Mouse (Mus musculus): Measurements from ENCODE around the gene Ppargc1a. TPM values are rescaled to one million over a fixed set of nuclear protein-coding genes. Genes with fewer than 3 reads are reported as not detected.
A peak's percentile ranks its signal among the peaks of the same experiment; 100 is the strongest.

The Ppargc1a gene
- polyA plus RNA-seq, 1 experiment from 2014 or later, result 15.8 TPM

DNA sequence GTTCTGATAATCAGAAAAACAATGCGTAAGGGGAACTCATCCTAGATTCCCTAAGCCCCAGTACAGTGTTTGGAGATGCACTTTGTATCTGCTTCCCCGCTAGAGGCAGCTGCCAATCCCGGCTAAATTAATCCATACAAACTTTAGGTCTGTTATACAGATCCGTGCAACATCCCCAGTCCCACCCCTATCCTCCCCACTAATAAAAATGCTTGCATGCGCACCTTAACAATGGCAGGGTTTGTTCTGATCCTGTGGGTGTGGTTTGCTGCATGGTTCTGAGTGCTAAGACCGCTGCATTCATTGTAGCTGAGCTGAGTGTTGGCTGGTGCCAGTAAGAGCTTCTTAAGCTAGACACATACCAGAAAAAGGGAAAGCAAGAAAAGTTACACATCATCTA is 72.1 kb downstream of the Ppargc1a start:
- WGBS, result 55% methylated on average over 6 of the region's 6 CpGs
- Histone ChIP-seq H3K4me1 (ENCODE audit: control insufficient read depth, insufficient read depth, low read length) (no peaks in the 10 kb centered on the region), H3K4me2 (replicated peaks; ENCODE audit: low read depth, low read length) (peak overlapping the region; percentile 39), H3K27me3 (ENCODE audit: control insufficient read depth, insufficient read depth, low read length) (no peaks in the 10 kb centered on the region), H3K9me3 (ENCODE audit: control insufficient read depth, low read length) (no peaks in the 10 kb centered on the region), H3K9ac (ENCODE audit: low read depth, low read length) (no peak overlapping the region), H3K27ac (ENCODE audit: low read depth, low read length) (no peak overlapping the region), H3K36me3 (ENCODE audit: control insufficient read depth, insufficient read depth, low read length) (no peaks in the 10 kb centered on the region), H3K4me3 (ENCODE audit: low read length) (no peak overlapping the region; the same call in 1 of the 2 replicates)
- ATAC-seq (ENCODE audit: low FRiP score, low TSS enrichment), result no peak

DNA sequence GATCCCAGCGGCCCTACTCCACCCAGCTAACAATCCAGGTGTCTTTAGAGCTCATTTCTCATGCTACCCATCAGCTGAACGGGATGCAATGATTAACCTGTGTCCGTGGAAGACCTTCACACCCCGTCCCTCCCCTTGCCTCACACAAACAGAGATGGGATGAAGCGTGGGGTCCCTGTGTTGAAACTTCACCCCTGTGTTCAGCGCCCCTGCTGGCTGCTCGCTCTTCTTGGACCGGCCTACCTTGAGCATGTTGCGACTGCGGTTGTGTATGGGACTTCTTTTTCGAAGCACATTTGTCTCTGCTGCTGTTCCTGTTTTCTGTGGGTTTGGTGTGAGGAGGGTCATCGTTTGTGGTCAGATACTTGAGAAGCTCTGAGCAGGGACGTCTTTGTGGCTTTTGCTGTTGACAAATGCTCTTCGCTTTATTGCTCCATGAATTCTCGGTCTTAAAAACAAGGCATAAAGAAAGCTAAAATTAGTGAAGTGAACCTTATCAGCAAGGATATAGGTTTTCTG is 73.1 kb downstream of the Ppargc1a start:
- H3K4me1 ChIP-seq (ENCODE audit: control insufficient read depth, insufficient read depth, low read length), result no peaks in the 10 kb centered on the region

GRCm38 (mm10) chr5:51483768-51484167 is 83.8 kb downstream of the Ppargc1a start:
- Histone ChIP-seq H3K9me3 (ENCODE audit: control insufficient read depth, low read length) (no peaks in the 10 kb centered on the region), H3K36me3 (ENCODE audit: control insufficient read depth, insufficient read depth, low read length) (no peaks in the 10 kb centered on the region), H3K4me2 (replicated peaks; ENCODE audit: low read depth, low read length) (no peak overlapping the region), H3K4me1 (ENCODE audit: control insufficient read depth, insufficient read depth, low read length) (peaks cover 4% of the 10 kb centered on the region; the same call in 1 of the 2 replicates), H3K27ac (ENCODE audit: low read depth, low read length) (no peak overlapping the region), H3K4me3 (ENCODE audit: low read length) (no peak overlapping the region), H3K27me3 (ENCODE audit: control insufficient read depth, insufficient read depth, low read length) (no peaks in the 10 kb centered on the region), H3K9ac (ENCODE audit: low read depth, low read length) (no peak overlapping the region)
- ATAC-seq (ENCODE audit: low FRiP score, low TSS enrichment), result no peak
- 68% methylated on average over 1 of the region's 1 CpGs for WGBS

More for the DNA sequence above, 73.1 kb downstream of the Ppargc1a start:
- Histone ChIP-seq H3K27me3 (ENCODE audit: control insufficient read depth, insufficient read depth, low read length) (no peaks in the 10 kb centered on the region), H3K27ac (ENCODE audit: low read depth, low read length) (no peak overlapping the region), H3K4me3 (ENCODE audit: low read length) (no peak overlapping the region), H3K9me3 (ENCODE audit: control insufficient read depth, low read length) (no peaks in the 10 kb centered on the region), H3K4me2 (replicated peaks; ENCODE audit: low read depth, low read length) (peak overlapping the region; percentile 39; the same call in 1 of the 2 replicates), H3K9ac (ENCODE audit: low read depth, low read length) (no peak overlapping the region), H3K36me3 (ENCODE audit: control insufficient read depth, insufficient read depth, low read length) (no peaks in the 10 kb centered on the region)
- ATAC-seq (ENCODE audit: low FRiP score, low TSS enrichment), result peak; percentile 64; the same call in 1 of the 2 replicates
- WGBS, result 48% methylated on average over 15 of the region's 15 CpGs

- Histone ChIP-seq H3K9ac (ENCODE audit: low read depth, low read length) (no peak overlapping the region), H3K27ac (ENCODE audit: low read depth, low read length) (no peak overlapping the region), H3K4me3 (ENCODE audit: low read length) (no peak overlapping the region), H3K4me2 (replicated peaks; ENCODE audit: low read depth, low read length) (no peak overlapping the region), H3K9me3 (ENCODE audit: control insufficient read depth, low read length) (no peaks in the 10 kb centered on the region), H3K36me3 (ENCODE audit: control insufficient read depth, insufficient read depth, low read length) (no peaks in the 10 kb centered on the region), H3K27me3 (ENCODE audit: control insufficient read depth, insufficient read depth, low read length) (no peaks in the 10 kb centered on the region), H3K4me1 (ENCODE audit: control insufficient read depth, insufficient read depth, low read length) (peaks cover 4% of the 10 kb centered on the region; the same call in 1 of the 2 replicates)
- no peak for ATAC-seq (ENCODE audit: low FRiP score, low TSS enrichment)
These were observed 87.7 kb downstream of the Ppargc1a start for GRCm38 (mm10) chr5:51479859-51480258.

- H3K4me3 ChIP-seq (ENCODE audit: low read length), result no peak overlapping the region
- 30% methylated on average over 2 of the region's 2 CpGs for WGBS
These were observed 88.1 kb downstream of the Ppargc1a start for GRCm38 (mm10) chr5:51479456-51479855.

GRCm38 (mm10) chr5:51478319-51478994 is 89.1 kb downstream of the Ppargc1a start:
- ATAC-seq (ENCODE audit: low FRiP score, low TSS enrichment), result peak; percentile 94
- Histone ChIP-seq H3K27me3 (ENCODE audit: control insufficient read depth, insufficient read depth, low read length) (no peaks in the 10 kb centered on the region), H3K36me3 (ENCODE audit: control insufficient read depth, insufficient read depth, low read length) (no peaks in the 10 kb centered on the region), H3K9me3 (ENCODE audit: control insufficient read depth, low read length) (no peaks in the 10 kb centered on the region), H3K9ac (ENCODE audit: low read depth, low read length) (no peak overlapping the region), H3K4me3 (ENCODE audit: low read length) (no peak overlapping the region), H3K4me2 (replicated peaks; ENCODE audit: low read depth, low read length) (no peak overlapping the region; the same call in 1 of the 2 replicates), H3K27ac (ENCODE audit: low read depth, low read length) (no peak overlapping the region), H3K4me1 (ENCODE audit: control insufficient read depth, insufficient read depth, low read length) (peaks cover 4% of the 10 kb centered on the region; the same call in 1 of the 2 replicates)
- 17% methylated on average over 7 of the region's 7 CpGs for WGBS

More at GRCm38 (mm10) chr5:51479456-51479855, 88.1 kb downstream of the Ppargc1a start:
- Histone ChIP-seq H3K9ac (ENCODE audit: low read depth, low read length) (no peak overlapping the region), H3K4me1 (ENCODE audit: control insufficient read depth, insufficient read depth, low read length) (peaks cover 4% of the 10 kb centered on the region; the same call in 1 of the 2 replicates), H3K27me3 (ENCODE audit: control insufficient read depth, insufficient read depth, low read length) (no peaks in the 10 kb centered on the region), H3K9me3 (ENCODE audit: control insufficient read depth, low read length) (no peaks in the 10 kb centered on the region), H3K36me3 (ENCODE audit: control insufficient read depth, insufficient read depth, low read length) (no peaks in the 10 kb centered on the region), H3K27ac (ENCODE audit: low read depth, low read length) (no peak overlapping the region), H3K4me2 (replicated peaks; ENCODE audit: low read depth, low read length) (no peak overlapping the region)
- no peak for ATAC-seq (ENCODE audit: low FRiP score, low TSS enrichment)

- Histone ChIP-seq H3K27me3 (ENCODE audit: control insufficient read depth, insufficient read depth, low read length) (no peaks in the 10 kb centered on the region), H3K4me1 (ENCODE audit: control insufficient read depth, insufficient read depth, low read length) (peaks cover 4% of the 10 kb centered on the region; the same call in 1 of the 2 replicates), H3K36me3 (ENCODE audit: control insufficient read depth, insufficient read depth, low read length) (no peaks in the 10 kb centered on the region), H3K9ac (ENCODE audit: low read depth, low read length) (no peak overlapping the region), H3K4me3 (ENCODE audit: low read length) (no peak overlapping the region), H3K4me2 (replicated peaks; ENCODE audit: low read depth, low read length) (no peak overlapping the region), H3K9me3 (ENCODE audit: control insufficient read depth, low read length) (0 out of 2 replicates have a peak, but pooled peaks cover 5% of the 10 kb centered on the region), H3K27ac (ENCODE audit: low read depth, low read length) (no peak overlapping the region)
- ATAC-seq (ENCODE audit: low FRiP score, low TSS enrichment), result no peak
- 63% methylated on average over 3 of the region's 3 CpGs for WGBS
These were observed 90.4 kb downstream of the Ppargc1a start for GRCm38 (mm10) chr5:51477140-51477539.

DNA sequence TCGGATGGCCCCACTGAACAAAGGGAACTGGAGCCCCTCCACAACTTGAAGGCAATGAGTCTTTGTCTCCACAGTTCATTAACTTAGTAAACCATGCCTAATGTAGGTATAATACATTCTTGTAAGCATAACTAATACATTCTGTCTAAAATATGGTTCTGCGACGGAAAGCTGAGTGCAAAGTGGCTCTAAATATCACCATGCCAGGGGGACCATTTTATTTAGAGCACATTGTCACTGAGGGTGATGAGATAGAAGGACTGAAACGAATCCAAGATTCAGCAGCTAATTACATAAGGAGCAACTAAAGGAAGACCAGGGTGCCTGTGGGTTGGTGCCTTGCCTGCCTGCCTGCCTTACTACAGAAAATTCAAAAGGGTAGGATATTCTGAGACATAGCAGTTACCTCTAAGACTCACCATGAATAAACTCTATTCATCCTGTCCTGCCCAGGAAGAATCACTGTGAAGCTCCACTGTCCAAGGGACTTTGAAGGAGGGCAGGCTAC is 92.4 kb downstream of the Ppargc1a start:
- no peak overlapping the region for H3K4me2 ChIP-seq (replicated peaks; ENCODE audit: low read depth, low read length)
- H3K36me3 ChIP-seq (ENCODE audit: control insufficient read depth, insufficient read depth, low read length), result no peaks in the 10 kb centered on the region
- H3K9ac ChIP-seq (ENCODE audit: low read depth, low read length), result no peak overlapping the region
- WGBS, result 64% methylated on average over 4 of the region's 4 CpGs
- no peak for ATAC-seq (ENCODE audit: low FRiP score, low TSS enrichment)
- no peak overlapping the region for H3K27ac ChIP-seq (ENCODE audit: low read depth, low read length)
- H3K4me3 ChIP-seq (ENCODE audit: low read length), result no peak overlapping the region
- 0 out of 2 replicates have a peak, but pooled peaks cover 5% of the 10 kb centered on the region for H3K9me3 ChIP-seq (ENCODE audit: control insufficient read depth, low read length)
- peaks cover 4% of the 10 kb centered on the region; the same call in 1 of the 2 replicates for H3K4me1 ChIP-seq (ENCODE audit: control insufficient read depth, insufficient read depth, low read length)
- H3K27me3 ChIP-seq (ENCODE audit: control insufficient read depth, insufficient read depth, low read length), result no peaks in the 10 kb centered on the region

- H3K4me2 ChIP-seq (replicated peaks; ENCODE audit: low read depth, low read length), result no peak overlapping the region
- H3K4me3 ChIP-seq (ENCODE audit: low read length), result no peak overlapping the region
- H3K27me3 ChIP-seq (ENCODE audit: control insufficient read depth, insufficient read depth, low read length), result no peaks in the 10 kb centered on the region
- WGBS, result 60% methylated on average over 4 of the region's 4 CpGs
- no peaks in the 10 kb centered on the region for H3K36me3 ChIP-seq (ENCODE audit: control insufficient read depth, insufficient read depth, low read length)
- no peak overlapping the region for H3K27ac ChIP-seq (ENCODE audit: low read depth, low read length)
- H3K9me3 ChIP-seq (ENCODE audit: control insufficient read depth, low read length), result 0 out of 2 replicates have a peak, but pooled peaks cover 5% of the 10 kb centered on the region
- H3K4me1 ChIP-seq (ENCODE audit: control insufficient read depth, insufficient read depth, low read length), result no peaks in the 10 kb centered on the region
- H3K9ac ChIP-seq (ENCODE audit: low read depth, low read length), result no peak overlapping the region
- no peak for ATAC-seq (ENCODE audit: low FRiP score, low TSS enrichment)
These were observed 95.9 kb downstream of the Ppargc1a start for GRCm38 (mm10) chr5:51471614-51472013.

Measured in kidney, embryonic 14.5 days (tissue).